Mouse (Mus musculus) forebrain, embryonic 11.5 days (tissue): Measurements from ENCODE around the gene Alox5. TPM values are rescaled to one million over a fixed set of nuclear protein-coding genes. Genes with fewer than 3 reads are reported as not detected.

Experiments
- ATAC-seq: fragments of 200-750 bp; cut with Nextera tagmentation; replicated peaks from 2 replicates; pipeline ENCODE4 v1.8.0; 2017; ENCODE audit warnings: moderate TSS enrichment; ENCODE audit not compliant: low FRiP score
- DNase-seq: peaks from one replicate; pipeline ENCODE4 v3.0.0-alpha.2; 2017; ENCODE audit warnings: low spot score
- H3K27ac ChIP-seq: fragments of 300-500 bp; sonication (generic); 2 replicates; pipeline ENCODE4 v1.5.1; 2014; ENCODE audit warnings: low read depth, low read length
- H3K27me3 ChIP-seq: fragments of 300-500 bp; sonication (generic); 2 replicates; pipeline ENCODE4 v1.6.1; 2014; ENCODE audit warnings: mild to moderate bottlenecking, low read length, mixed read lengths; ENCODE audit not compliant: control insufficient read depth, insufficient read depth
- H3K36me3 ChIP-seq: fragments of 300-500 bp; sonication (generic); 2 replicates; pipeline ENCODE4 v1.6.1; 2014; ENCODE audit warnings: mild to moderate bottlenecking, low read length, moderate library complexity, mixed read lengths; ENCODE audit not compliant: control insufficient read depth, insufficient read depth
- H3K4me1 ChIP-seq: fragments of 300-500 bp; sonication (generic); replicated peaks from 2 replicates; pipeline ENCODE4 v1.6.1; 2014; ENCODE audit warnings: low read length, mixed read lengths; ENCODE audit not compliant: control insufficient read depth, insufficient read depth
- H3K4me2 ChIP-seq: fragments of 300-500 bp; sonication (generic); 2 replicates; pipeline ENCODE4 v1.6.1; 2014; ENCODE audit warnings: low read depth, mild to moderate bottlenecking, low read length, moderate library complexity, mixed read lengths; ENCODE audit not compliant: severe bottlenecking
- H3K4me3 ChIP-seq: fragments of 300-500 bp; sonication (generic); 2 replicates; pipeline ENCODE4 v1.5.1; 2014; ENCODE audit warnings: low read depth, low read length
- H3K9ac ChIP-seq: fragments of 300-500 bp; sonication (generic); 2 replicates; pipeline ENCODE4 v1.6.1; 2014; ENCODE audit warnings: low read length
- H3K9me3 ChIP-seq: fragments of 300-500 bp; sonication (generic); 2 replicates; pipeline ENCODE4 v1.6.1; 2016; ENCODE audit warnings: low read length, mixed read lengths; ENCODE audit not compliant: control insufficient read depth
- WGBS: fragments of 180-500 bp; shearing (Covaris S2); extraction: QIAGEN DNeasy Blood & Tissue Kit; methylation state at CpG from one replicate; pipeline ENCODE4 v1.1.7; 2014; 5-methylcytosine and 5-hydroxymethylcytosine counted together
- polyA plus RNA-seq: library from polyadenylated mRNA; unstranded; fragments of >200 nt; fragmentation: Nextera tagmentation; extraction: Ambion mirVana; gene quantifications from 2 replicates; pipeline ENCODE4 v1.2.1, GENCODE M21; 2014

Gene Alox5
- polyA plus RNA-seq, 1 experiment from 2014 or later, result 0.52 TPM

DNA sequence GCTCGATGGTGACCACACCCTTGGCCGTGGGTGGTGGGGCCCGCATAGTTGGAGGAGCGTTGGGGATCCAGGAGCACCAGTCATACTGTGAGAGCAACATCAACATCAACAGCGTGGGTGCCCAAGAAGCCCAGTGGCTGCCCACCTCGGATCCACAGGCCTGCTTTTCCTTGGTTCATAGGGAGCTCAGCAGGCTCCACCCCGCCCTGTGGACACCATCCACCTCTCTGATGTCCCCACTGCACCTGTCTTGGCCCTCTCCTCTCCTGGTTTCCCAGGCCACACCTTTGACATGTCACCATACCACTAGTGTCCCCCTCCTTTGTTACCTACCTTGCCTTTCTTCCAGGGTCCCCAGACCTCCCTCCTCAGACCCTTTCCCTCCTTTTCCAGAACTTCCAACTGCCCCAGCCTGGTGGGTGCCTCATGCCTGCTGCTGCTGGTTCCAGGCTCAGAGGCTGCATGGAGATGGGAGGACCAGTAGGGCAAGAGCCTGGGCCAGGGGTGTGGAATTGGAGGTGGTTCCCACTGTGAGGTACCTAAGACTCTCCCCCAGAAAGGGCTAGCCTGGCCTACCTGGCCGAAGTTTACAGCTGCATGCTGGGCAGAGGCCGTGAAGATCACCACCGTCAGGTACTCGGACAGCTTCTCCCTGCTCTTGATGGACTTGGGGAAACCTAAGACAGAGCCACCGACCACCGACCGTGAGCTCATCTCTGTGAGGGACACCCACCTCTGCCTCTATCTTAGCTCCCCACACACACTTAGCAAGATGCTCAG is 48.2 kb downstream of the Alox5 start:
- no peaks in the 10 kb centered on the region for H3K9me3 ChIP-seq
- H3K4me1 ChIP-seq, result no peaks in the 10 kb centered on the region
- H3K4me2 ChIP-seq, result no peak overlapping the region
- ATAC-seq (no peak), DNase-seq (no peak)
- H3K27ac ChIP-seq, result no peak overlapping the region
- H3K36me3 ChIP-seq, result no peaks in the 10 kb centered on the region
- 93% methylated on average over 14 of the region's 14 CpGs for WGBS
- no peaks in the 10 kb centered on the region for H3K27me3 ChIP-seq
- no peak overlapping the region for H3K9ac ChIP-seq
- H3K4me3 ChIP-seq, result no peak overlapping the region

DNA sequence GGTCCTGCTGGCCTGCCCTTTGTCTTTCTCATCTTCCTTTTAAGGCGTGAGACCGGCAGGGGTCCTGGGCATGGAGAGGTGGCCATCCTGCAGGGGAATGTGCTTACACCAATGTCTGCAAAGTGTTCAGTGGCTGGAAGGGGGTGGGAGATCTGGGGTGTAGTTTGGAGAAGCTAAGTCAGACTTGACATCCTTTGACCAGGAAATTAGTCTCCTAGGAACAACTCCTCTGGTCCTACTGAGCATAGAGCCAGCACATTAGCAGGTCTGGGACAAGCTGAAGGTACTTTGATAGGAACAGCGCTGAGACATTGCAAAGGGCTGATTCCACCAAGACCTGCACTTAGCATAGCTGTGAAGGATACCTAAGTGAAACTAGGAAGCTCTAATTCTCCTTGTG is 49.3 kb downstream of the Alox5 start:
- no peak for ATAC-seq

DNA sequence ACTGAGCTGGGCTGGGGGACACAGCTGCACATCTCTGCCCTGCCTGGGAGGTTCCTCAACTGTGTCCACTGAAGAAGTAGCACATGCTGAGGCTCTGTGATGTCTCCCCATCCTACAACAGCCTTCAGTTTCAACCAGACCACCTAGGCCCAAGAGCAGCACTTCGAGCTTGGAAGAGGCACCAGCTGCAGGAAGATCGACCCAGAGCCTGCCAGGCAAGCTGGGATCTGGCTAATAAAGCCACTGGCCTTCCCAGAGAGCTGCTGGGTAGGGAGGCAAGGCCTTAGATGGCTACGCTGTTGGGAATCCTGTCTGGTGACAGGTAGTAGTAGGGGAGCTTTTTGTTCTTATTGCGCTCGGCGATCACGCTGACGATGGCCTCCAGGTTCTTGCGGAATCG is 50.5 kb downstream of the Alox5 start:
- 94% methylated on average over 10 of the region's 10 CpGs for WGBS
- Histone ChIP-seq H3K27me3 (no peaks in the 10 kb centered on the region), H3K4me2 (no peak overlapping the region), H3K9me3 (no peaks in the 10 kb centered on the region), H3K4me3 (no peak overlapping the region), H3K4me1 (no peaks in the 10 kb centered on the region), H3K9ac (no peak overlapping the region), H3K36me3 (no peaks in the 10 kb centered on the region), H3K27ac (no peak overlapping the region)
- DNase-seq (no peak), ATAC-seq (no peak)

More for the DNA sequence above, 49.3 kb downstream of the Alox5 start:
- H3K36me3 ChIP-seq, result no peaks in the 10 kb centered on the region
- no peak for DNase-seq
- no peaks in the 10 kb centered on the region for H3K4me1 ChIP-seq
- H3K27ac ChIP-seq, result no peak overlapping the region
- no peak overlapping the region for H3K9ac ChIP-seq
- no peak overlapping the region for H3K4me2 ChIP-seq
- no peak overlapping the region for H3K4me3 ChIP-seq
- no peaks in the 10 kb centered on the region for H3K9me3 ChIP-seq
- 75% methylated on average over 3 of the region's 3 CpGs for WGBS
- H3K27me3 ChIP-seq, result no peaks in the 10 kb centered on the region

DNA sequence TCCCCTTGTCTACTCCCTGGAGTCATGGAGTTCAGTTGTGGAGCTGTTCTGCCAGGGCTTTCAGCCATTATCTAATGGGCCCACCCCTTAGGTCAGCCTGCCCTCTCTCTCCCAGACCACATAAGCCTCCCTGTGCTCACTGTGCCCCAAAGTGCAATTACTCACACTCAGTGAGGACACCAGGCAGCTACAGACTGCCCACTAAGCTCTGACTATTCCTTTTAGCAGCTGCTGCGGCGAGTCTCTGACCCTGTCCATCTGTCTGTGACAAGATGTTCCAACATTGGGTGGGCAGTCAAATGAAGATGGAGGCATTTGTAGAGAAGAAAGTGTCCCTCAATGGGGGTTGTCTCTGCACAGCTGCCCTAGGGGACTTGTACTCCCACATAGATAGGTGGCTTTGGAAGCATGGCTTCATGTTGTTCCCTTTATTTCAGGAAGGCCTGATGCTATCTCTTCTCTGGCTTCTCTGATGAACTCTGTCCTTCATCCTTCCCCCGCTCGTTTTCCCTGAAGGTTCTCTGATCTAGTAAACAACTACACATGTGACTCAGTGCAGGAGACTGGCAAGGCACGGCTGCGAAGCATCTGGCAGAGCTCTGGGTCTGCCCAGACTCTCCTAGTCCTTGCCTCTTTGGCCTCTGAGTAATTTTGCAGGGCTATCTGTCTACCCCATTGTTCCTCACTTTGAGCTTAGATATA is 52.9 kb downstream of the Alox5 start:
- H3K27ac ChIP-seq, result no peak overlapping the region
- no peaks in the 10 kb centered on the region for H3K36me3 ChIP-seq
- H3K4me2 ChIP-seq, result no peak overlapping the region
- H3K9ac ChIP-seq, result no peak overlapping the region
- no peak overlapping the region for H3K4me3 ChIP-seq
- H3K4me1 ChIP-seq, result no peaks in the 10 kb centered on the region
- no peak for DNase-seq
- no peaks in the 10 kb centered on the region for H3K9me3 ChIP-seq
- 90% methylated on average over 6 of the region's 6 CpGs for WGBS
- ATAC-seq, result no peak
- H3K27me3 ChIP-seq, result no peaks in the 10 kb centered on the region

DNA sequence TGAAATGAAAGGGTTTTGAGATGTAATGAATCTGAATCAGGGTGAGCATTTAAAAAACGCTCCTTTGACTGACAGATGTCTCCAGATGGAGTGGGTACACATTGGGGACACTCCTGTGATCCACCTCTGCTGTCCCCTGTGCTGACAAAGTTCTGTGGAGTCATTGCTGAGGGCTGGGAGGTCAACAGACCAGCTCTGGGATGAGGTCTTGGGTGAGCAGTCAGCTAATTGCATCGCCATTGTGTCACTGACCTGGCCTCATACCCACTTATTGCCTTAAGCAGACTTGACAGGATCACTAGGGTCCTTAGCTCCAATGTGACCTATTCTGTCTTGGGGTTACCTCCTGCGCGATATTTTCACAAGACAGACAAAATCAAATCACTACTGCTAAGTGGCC is 53.8 kb downstream of the Alox5 start:
- Histone ChIP-seq H3K36me3 (no peaks in the 10 kb centered on the region), H3K4me3 (no peak overlapping the region), H3K4me2 (no peak overlapping the region), H3K9ac (no peak overlapping the region), H3K27ac (no peak overlapping the region), H3K27me3 (no peaks in the 10 kb centered on the region), H3K9me3 (no peaks in the 10 kb centered on the region), H3K4me1 (no peaks in the 10 kb centered on the region)
- ATAC-seq, result no peak
- no peak for DNase-seq
- 88% methylated on average over 4 of the region's 4 CpGs for WGBS

DNA sequence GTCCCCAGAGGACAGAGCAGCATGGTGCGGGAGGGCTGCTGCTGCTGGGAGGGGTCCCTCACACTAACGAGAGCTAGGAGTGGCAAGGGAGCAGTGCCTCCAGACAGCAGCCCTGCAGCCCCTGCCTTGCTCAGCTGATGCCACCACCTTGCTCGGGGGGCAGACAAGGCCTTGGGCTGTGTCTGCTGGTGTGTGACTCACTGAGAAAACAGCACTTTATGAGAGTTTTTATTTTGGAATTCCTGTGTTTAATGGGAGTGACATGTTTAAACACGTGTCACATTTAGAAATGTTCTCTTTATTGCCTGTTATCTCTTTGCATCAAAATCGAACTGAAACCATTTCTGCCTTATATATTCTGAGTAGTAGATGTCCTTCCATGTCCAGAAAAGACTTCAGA is 54.3 kb downstream of the Alox5 start:
- no peak for ATAC-seq
- DNase-seq, result no peak
- WGBS, result 77% methylated on average over 5 of the region's 5 CpGs

DNA sequence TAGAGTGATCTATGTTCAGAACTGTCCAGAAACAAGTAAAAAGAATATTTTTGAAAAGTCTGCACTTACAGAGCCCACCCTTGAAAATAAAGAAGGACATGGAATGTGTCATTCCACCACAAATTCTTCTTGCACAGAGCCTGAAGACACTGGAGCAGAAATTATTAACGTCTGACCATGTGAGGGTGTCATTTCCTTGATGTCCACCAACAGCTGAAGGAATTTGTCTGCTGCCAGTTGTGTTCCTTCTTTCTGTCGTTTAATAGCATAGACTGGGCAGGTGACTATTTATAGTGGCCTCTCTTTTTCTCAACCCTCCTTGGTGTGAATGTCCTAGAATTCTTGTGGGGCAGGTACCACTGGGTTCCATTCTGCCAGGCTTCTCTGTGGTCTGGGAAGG is 54.8 kb downstream of the Alox5 start:
- 88% methylated on average over 2 of the region's 2 CpGs for WGBS
- ATAC-seq (no peak), DNase-seq (no peak)
- no peak overlapping the region for H3K4me3 ChIP-seq
- no peak overlapping the region for H3K9ac ChIP-seq
- H3K4me2 ChIP-seq, result no peak overlapping the region
- H3K27ac ChIP-seq, result no peak overlapping the region
- no peaks in the 10 kb centered on the region for H3K4me1 ChIP-seq
- no peaks in the 10 kb centered on the region for H3K9me3 ChIP-seq
- H3K36me3 ChIP-seq, result no peaks in the 10 kb centered on the region
- H3K27me3 ChIP-seq, result no peaks in the 10 kb centered on the region

More for the DNA sequence above, 54.3 kb downstream of the Alox5 start:
- no peak overlapping the region for H3K9ac ChIP-seq
- no peaks in the 10 kb centered on the region for H3K9me3 ChIP-seq
- H3K4me2 ChIP-seq, result no peak overlapping the region
- H3K27ac ChIP-seq, result no peak overlapping the region
- no peak overlapping the region for H3K4me3 ChIP-seq
- no peaks in the 10 kb centered on the region for H3K36me3 ChIP-seq
- no peaks in the 10 kb centered on the region for H3K4me1 ChIP-seq
- H3K27me3 ChIP-seq, result no peaks in the 10 kb centered on the region

DNA sequence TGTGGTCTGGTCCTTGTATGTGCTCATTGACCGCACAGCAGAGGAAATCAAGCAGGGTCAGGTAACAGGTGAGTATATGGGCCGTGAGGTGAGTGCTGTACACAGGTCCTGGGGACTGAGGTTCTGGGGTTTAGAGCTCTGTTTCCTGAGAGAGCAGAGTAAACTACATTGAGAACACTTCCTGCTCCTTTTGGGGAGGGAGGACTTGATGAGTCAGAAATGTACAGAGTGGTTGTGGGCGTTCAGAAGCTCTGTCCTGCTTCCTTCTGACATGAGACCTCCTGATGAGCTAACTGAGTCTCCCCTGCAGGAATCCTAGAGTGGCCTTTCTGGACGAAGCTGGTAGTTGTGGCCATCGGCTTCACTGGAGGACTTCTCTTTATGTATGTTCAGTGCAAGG is 55.3 kb downstream of the Alox5 start:
- 88% methylated on average over 5 of the region's 5 CpGs for WGBS
- Histone ChIP-seq H3K4me1 (no peaks in the 10 kb centered on the region), H3K27ac (no peak overlapping the region), H3K9me3 (no peaks in the 10 kb centered on the region), H3K27me3 (no peaks in the 10 kb centered on the region), H3K9ac (no peak overlapping the region), H3K4me3 (no peak overlapping the region), H3K36me3 (no peaks in the 10 kb centered on the region), H3K4me2 (no peak overlapping the region)
- ATAC-seq (0 out of 2 replicates have a peak, but pooled peaks have one; percentile 31), DNase-seq (no peak)
